Mouse (Mus musculus): ENCODE data around the gene Ccm2.

GRCm38 (mm10) chr11:6527256-6528185 lies 19.2 kb upstream of the Ccm2 start:
- TF ChIP-seq CTCF (IDR thresholded peaks at IDR 0.05; ENCODE audit: borderline replicate concordance, control insufficient read depth, extremely low read depth, insufficient read depth, low read length, poor library complexity) (no peak), POLR2A (IDR thresholded peaks at IDR 0.05; ENCODE audit: control insufficient read depth, extremely low read depth, insufficient read depth, low read length, poor library complexity) (no peak)
